Mouse (Mus musculus) bone marrow, adult 2 months (tissue): Measurements from ENCODE around the gene Srsf6.

ENCODE experiments used
- CTCF ChIP-seq: fragments of 200-500 bp; IDR thresholded peaks from 2 replicates; pipeline ENCODE4 v1.5.1; 2011; ENCODE audit warnings: low read length, control low read depth; ENCODE audit not compliant: control insufficient read depth, insufficient read depth
- POLR2A ChIP-seq: fragments of 200-500 bp; IDR thresholded peaks from 2 replicates; pipeline ENCODE4 v1.6.1; 2011; ENCODE audit warnings: low read depth, mild to moderate bottlenecking, control low read depth, low read length, borderline replicate concordance; ENCODE audit not compliant: control insufficient read depth

DNA sequence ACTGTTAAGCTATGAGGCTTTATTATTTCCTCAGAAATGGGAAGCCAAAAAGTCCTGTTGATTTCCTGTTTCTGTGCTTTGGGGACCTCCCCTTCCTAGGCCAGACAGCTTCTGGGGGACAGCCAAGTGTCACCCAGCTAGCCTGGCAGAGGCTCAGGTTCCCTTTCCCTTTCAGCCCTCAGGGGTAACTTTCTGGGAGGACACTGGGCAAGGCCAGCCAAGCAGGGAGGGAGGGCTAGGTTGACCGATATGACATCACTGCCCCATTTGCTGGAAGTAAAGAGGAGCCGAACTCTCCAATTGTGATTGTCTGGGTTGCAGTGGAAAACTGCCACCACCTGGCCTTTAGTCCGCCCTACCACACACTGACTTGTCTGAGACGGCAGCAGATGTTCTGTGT, 44.7 kb downstream of the Srsf6 start:
- TF ChIP-seq CTCF (no peak), POLR2A (no peak)
